Mouse (Mus musculus) liver, embryonic 15.5 days (tissue): ENCODE data around the gene Agap2. TPM values are rescaled to one million over a fixed set of nuclear protein-coding genes. Genes with fewer than 3 reads are reported as not detected.

Source experiments
- ATAC-seq: fragments of 200-750 bp; cut with Nextera tagmentation; 2 replicates; pipeline ENCODE4 v1.8.0; 2017; ENCODE audit warnings: moderate number of reproducible peaks, mild to moderate bottlenecking, moderate library complexity; ENCODE audit not compliant: insufficient read depth
- H3K27ac ChIP-seq: fragments of 300-500 bp; sonication (generic); replicated peaks from 2 replicates; pipeline ENCODE4 v1.5.1; 2015; ENCODE audit warnings: mild to moderate bottlenecking, inconsistent platforms
- H3K27me3 ChIP-seq: fragments of 300-500 bp; sonication (generic); 2 replicates; pipeline ENCODE4 v1.6.1; 2015; ENCODE audit warnings: mild to moderate bottlenecking, inconsistent platforms
- H3K36me3 ChIP-seq: fragments of 300-500 bp; sonication (generic); replicated peaks from 2 replicates; pipeline ENCODE4 v1.6.1; 2015; ENCODE audit warnings: moderate library complexity, mild to moderate bottlenecking, inconsistent platforms
- H3K4me1 ChIP-seq: fragments of 300-500 bp; sonication (generic); replicated peaks from 2 replicates; pipeline ENCODE4 v1.6.1; 2015; ENCODE audit warnings: inconsistent platforms
- H3K4me2 ChIP-seq: fragments of 300-500 bp; sonication (generic); 2 replicates; pipeline ENCODE4 v1.6.1; 2015; ENCODE audit warnings: moderate library complexity, mild to moderate bottlenecking, inconsistent platforms
- H3K4me3 ChIP-seq: fragments of 300-500 bp; sonication (generic); replicated peaks from 2 replicates; pipeline ENCODE4 v1.5.1; 2015; ENCODE audit warnings: mild to moderate bottlenecking, inconsistent platforms
- H3K9ac ChIP-seq: fragments of 300-500 bp; sonication (generic); 2 replicates; pipeline ENCODE4 v1.6.1; 2015; ENCODE audit warnings: moderate library complexity, mild to moderate bottlenecking, inconsistent platforms
- H3K9me3 ChIP-seq: fragments of 300-500 bp; sonication (generic); replicated peaks from 2 replicates; pipeline ENCODE4 v1.6.1; 2016; ENCODE audit warnings: inconsistent platforms
- WGBS: fragments of 180-500 bp; shearing (Covaris S2); methylation state at CpG from one replicate; pipeline ENCODE4 v1.1.7; 2015; ENCODE audit warnings: mixed read lengths; ENCODE audit not compliant: insufficient replicate concordance; 5-methylcytosine and 5-hydroxymethylcytosine counted together
- polyA plus RNA-seq: library from polyadenylated mRNA; unstranded; fragments of >200 nt; fragmentation: Nextera tagmentation; extraction: Ambion mirVana; gene quantifications from 2 replicates; pipeline ENCODE4 v1.2.1, GENCODE M21; 2015

Gene Agap2
- polyA plus RNA-seq, 1 experiment from 2014 or later: 0.67 TPM

DNA sequence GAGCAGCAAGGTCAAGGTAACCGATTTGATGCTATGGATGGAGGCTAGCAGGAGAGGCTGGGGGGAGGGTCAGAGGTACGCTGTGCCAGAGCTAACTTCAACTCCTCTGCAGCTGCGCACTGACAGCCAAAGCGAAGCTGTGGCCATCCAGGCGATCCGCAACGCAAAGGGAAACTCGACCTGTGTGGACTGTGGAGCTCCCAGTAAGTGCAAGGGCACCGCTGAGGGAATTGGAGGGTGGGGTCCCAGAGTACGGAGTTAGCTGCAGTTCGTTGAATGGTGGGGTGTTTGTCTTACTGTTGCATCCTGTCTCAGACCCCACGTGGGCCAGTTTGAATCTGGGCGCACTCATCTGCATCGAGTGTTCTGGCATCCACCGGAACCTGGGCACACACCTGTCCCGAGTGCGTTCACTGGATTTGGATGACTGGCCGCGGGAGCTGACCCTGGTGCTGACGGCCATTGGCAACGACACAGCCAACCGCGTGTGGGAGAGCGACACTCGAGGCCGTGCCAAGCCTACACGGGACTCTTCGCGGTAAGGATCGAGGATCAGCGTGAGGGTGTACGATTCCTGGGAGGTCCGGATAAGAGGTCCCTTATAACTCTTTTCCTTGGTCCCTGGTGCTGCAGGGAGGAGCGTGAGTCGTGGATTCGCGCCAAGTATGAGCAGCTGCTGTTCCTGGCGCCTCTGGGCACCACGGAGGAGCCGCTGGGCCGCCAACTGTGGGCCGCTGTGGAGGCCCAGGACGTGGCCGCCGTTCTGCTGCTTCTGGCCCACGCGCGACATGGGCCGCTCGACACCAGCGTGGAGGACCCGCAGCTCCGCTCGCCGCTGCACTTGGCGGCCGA, 15.7 kb downstream of the Agap2 start:
- Histone ChIP-seq H3K4me2 (no peak overlapping the region; the same call in 1 of the 2 replicates), H3K27me3 (peaks cover 28% of the 10 kb centered on the region), H3K36me3 (peaks cover 7% of the 10 kb centered on the region), H3K27ac (no peak overlapping the region), H3K4me1 (peaks cover 21% of the 10 kb centered on the region), H3K9ac (no peak overlapping the region), H3K9me3 (no peaks in the 10 kb centered on the region), H3K4me3 (no peak overlapping the region)
- WGBS: 68% methylated on average over 57 of the region's 57 CpGs
- no peak for ATAC-seq

DNA sequence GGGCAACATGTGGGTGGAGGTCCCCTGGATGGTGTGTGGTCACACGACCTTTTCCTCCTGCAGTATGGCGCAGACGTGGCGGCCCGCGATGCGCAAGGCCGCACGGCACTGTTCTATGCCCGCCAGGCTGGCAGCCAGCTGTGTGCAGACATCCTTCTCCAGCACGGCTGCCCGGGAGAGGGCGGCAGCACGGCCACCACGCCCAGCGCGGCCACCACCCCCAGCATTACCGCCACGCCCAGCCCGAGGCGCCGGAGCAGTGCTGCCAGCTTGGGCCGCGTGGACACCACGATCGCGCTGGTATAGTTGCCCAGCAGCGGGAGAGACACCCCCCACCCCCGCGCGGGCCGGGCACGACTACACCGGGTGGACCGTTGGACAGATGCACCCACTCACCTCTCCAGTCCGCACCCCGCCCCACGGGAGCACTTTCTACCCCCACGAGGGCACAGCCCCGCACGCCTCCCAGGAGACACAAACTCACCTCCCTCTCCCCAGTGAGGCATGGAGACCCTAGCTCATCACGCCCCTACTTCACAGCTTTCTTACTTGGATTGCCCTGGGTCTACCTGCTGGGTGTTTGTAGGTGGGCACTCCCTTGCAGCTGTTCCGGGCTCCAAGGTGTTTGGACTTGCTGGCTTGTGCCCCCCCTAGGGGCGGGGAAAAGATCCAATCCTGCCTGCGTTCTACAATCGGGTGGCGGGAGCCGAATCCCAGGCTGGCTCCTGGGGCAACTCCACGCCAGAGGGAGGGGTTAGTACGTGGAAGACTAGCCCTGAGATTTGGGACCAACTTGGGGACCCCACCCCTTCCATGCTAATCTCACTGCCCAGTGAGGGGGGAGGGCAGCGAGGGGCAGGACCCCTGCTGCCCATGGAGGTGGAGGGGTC, 16.7 kb downstream of the Agap2 start:
- Histone ChIP-seq H3K4me3 (no peak overlapping the region), H3K27ac (no peak overlapping the region), H3K4me1 (peaks cover 21% of the 10 kb centered on the region), H3K4me2 (peak overlapping the region; percentile 18; the same call in 1 of the 2 replicates), H3K9ac (no peak overlapping the region), H3K27me3 (peaks cover 28% of the 10 kb centered on the region), H3K9me3 (no peaks in the 10 kb centered on the region), H3K36me3 (peaks cover 17% of the 10 kb centered on the region)
- WGBS: 61% methylated on average over 51 of the region's 51 CpGs
- ATAC-seq: no peak

DNA sequence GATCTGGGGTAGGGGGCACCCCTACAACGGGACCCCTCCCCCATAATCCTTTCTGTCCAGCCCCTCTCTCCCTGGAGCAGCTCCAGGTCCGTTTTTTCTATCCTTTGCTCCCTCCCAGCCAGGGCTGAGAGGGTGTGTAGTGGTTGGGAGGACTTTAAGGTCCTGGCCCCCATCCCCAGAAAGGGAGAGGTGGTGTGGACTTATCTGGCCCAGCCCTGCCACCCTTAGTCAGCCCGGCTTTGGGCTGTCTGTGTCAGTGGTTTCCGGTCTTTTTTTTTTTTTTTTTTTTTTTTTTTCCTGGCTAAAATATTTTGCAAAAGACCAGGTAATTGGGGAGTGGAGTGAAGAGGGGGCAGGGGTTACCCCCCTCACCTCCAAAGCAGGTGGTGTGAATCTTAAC, 17.7 kb downstream of the Agap2 start:
- no peak for ATAC-seq
- Histone ChIP-seq H3K27ac (no peak overlapping the region), H3K9me3 (no peaks in the 10 kb centered on the region), H3K27me3 (peaks cover 28% of the 10 kb centered on the region), H3K4me3 (no peak overlapping the region), H3K9ac (no peak overlapping the region), H3K4me1 (peaks cover 21% of the 10 kb centered on the region), H3K36me3 (peaks cover 26% of the 10 kb centered on the region), H3K4me2 (no peak overlapping the region)
- 24% methylated on average over 4 of the region's 4 CpGs for WGBS

DNA sequence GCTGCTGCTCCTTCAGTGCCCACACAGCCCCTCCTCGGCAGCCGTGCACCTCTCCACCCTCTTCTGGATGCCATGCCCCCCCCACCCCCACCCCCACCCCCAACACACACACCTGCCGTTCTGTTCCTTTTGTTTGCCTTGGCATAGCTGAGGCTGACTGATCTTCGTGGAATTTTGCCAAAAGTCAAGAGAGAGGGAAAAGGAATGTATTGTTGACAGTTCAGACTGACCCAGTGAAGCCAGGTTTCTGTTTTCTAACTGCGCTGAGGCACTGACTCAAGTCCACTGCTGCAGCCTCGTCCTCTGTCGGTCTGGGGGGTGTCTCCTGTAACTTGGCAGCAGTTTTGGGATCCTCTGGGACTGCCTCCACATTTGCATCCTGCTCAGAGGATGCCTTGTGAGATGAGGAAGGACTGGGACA, 19.3 kb downstream of the Agap2 start:
- Histone ChIP-seq H3K4me3 (no peak overlapping the region), H3K27ac (no peak overlapping the region), H3K36me3 (peaks cover 43% of the 10 kb centered on the region), H3K9ac (no peak overlapping the region), H3K27me3 (peaks cover 28% of the 10 kb centered on the region), H3K4me1 (peaks cover 21% of the 10 kb centered on the region), H3K9me3 (no peaks in the 10 kb centered on the region), H3K4me2 (no peak overlapping the region)
- WGBS: 63% methylated on average over 7 of the region's 7 CpGs
- ATAC-seq: no peak

DNA sequence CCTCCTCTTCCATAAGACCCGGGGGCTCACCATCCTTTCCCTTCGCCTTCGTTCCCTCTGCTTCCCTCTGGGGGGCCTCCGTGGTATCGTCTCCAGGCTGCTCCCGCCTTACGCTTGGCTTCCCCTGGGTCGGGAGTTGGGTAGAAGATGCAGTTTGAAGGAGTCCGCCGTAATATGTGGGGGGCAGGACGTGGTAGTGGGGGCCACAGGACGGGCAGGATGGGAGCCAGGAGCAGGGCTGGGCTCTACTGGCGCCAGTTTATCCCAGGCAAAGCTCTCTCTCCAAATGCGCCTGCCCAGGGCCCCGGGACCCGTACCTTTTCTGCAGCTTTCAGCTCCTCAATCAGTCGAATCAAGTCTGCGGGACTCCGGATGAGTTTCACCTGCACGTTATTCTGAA, 23.4 kb downstream of the Agap2 start:
- Histone ChIP-seq H3K27ac (no peak overlapping the region), H3K4me1 (peaks cover 19% of the 10 kb centered on the region), H3K4me2 (no peak overlapping the region), H3K9ac (no peak overlapping the region), H3K27me3 (no peaks in the 10 kb centered on the region), H3K4me3 (no peak overlapping the region), H3K9me3 (no peaks in the 10 kb centered on the region), H3K36me3 (peaks cover 49% of the 10 kb centered on the region)
- WGBS: 75% methylated on average over 20 of the region's 20 CpGs
- ATAC-seq: no peak

DNA sequence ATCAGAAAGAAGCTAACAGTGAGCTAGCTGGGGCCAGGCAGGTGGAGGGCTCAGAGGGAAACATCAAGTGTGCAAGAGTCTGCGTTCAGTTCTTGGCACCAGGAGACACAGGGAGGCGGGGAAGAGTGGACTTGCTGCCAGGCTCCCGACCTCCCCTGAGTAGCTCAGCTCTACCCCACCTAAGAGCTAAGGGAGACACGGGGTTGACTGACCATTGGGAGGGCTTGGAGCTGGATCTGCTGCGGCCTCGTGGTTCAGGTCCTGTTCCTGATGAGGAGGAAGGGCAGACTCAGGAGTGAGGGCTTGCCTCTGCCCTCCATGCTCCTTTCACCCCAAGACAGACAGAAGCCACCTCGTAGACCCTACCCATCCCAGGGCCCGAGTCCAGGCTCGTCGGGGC, 24.1 kb downstream of the Agap2 start:
- Histone ChIP-seq H3K9me3 (no peaks in the 10 kb centered on the region), H3K27me3 (no peaks in the 10 kb centered on the region), H3K4me3 (no peak overlapping the region), H3K27ac (no peak overlapping the region), H3K4me1 (peaks cover 26% of the 10 kb centered on the region), H3K9ac (no peak overlapping the region), H3K36me3 (peaks cover 49% of the 10 kb centered on the region), H3K4me2 (no peak overlapping the region)
- 83% methylated on average over 10 of the region's 10 CpGs for WGBS
- no peak for ATAC-seq

DNA sequence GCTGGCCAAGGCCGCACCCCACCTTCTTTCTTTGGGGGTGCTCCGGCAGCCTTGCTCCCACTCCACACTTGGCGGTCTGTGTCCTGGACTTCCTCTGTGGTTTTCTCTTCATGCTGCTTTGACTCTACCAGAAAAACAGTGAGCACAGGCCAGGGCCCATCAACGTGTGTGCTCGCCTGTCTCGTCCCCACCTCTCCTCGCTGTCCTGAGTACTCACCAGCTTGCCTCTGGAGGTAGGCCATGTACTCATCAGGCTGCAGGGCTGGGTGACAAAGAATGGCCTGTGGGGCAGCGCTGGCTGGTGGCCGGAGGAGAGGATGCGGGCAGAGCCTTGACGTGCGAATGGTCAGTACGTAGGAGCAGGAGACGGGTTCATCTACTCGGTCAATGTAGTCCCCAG, 24.8 kb downstream of the Agap2 start:
- no peaks in the 10 kb centered on the region for H3K9me3 ChIP-seq
- H3K27me3 ChIP-seq: no peaks in the 10 kb centered on the region
- WGBS: 69% methylated on average over 15 of the region's 15 CpGs
- no peak overlapping the region for H3K4me2 ChIP-seq
- no peak overlapping the region for H3K9ac ChIP-seq
- ATAC-seq: no peak
- H3K4me1 ChIP-seq: peaks cover 29% of the 10 kb centered on the region
- H3K27ac ChIP-seq: no peak overlapping the region
- peaks cover 49% of the 10 kb centered on the region for H3K36me3 ChIP-seq
- no peak overlapping the region for H3K4me3 ChIP-seq

DNA sequence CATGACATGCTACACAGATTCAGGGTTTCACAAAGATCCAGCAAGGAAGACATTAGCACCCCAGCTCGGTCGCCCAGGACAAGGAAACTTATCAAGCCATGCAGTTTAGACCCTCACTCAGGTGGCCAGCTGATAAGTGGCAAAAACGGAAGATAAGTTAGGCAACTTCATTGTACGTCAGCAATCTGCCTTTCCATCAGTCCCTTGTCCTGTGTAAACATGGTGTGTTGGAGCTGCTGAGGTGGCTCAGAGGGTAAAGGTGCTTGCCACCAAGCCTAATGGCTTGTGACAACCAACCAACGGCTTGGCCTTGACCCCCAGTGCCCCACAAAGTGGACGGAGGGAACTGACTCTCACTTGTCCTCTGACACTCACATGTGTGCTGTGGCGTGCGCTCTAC, 25.3 kb downstream of the Agap2 start:
- Histone ChIP-seq H3K27me3 (no peaks in the 10 kb centered on the region), H3K9me3 (no peaks in the 10 kb centered on the region), H3K9ac (no peak overlapping the region), H3K4me2 (peak overlapping the region; percentile 13), H3K27ac (0 out of 2 replicates have a peak overlapping the region, but pooled peaks have one; percentile 51), H3K4me1 (peaks cover 29% of the 10 kb centered on the region), H3K36me3 (peaks cover 46% of the 10 kb centered on the region), H3K4me3 (no peak overlapping the region)
- ATAC-seq: peak; percentile 62
- WGBS: 12% methylated on average over 8 of the region's 8 CpGs

DNA sequence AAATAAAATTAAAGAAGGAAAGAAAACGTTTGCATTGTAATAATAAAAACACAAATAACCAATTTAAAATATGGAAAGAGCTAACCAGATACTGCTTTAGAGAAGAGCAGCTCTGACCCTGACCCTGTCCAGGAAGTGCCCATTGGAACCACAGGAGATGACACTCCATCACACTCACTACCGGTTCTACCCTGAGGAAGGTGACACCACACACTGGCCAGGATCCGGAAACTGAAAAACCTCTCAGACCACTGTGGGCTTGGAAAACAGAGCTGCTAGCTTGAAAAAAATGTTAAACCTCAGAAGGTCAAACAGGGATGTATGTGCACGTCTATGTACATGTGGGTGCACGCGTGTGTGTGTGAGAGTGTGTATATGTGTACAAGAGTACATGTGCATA, 26.1 kb downstream of the Agap2 start:
- peaks cover 44% of the 10 kb centered on the region for H3K36me3 ChIP-seq
- no peak for ATAC-seq
- no peak overlapping the region for H3K4me3 ChIP-seq
- 0 out of 2 replicates have a peak overlapping the region, but pooled peaks have one; percentile 51 for H3K27ac ChIP-seq
- H3K9ac ChIP-seq: no peak overlapping the region
- no peaks in the 10 kb centered on the region for H3K27me3 ChIP-seq
- no peak overlapping the region for H3K4me2 ChIP-seq
- WGBS: 53% methylated on average over 6 of the region's 6 CpGs
- peaks cover 29% of the 10 kb centered on the region for H3K4me1 ChIP-seq
- no peaks in the 10 kb centered on the region for H3K9me3 ChIP-seq

DNA sequence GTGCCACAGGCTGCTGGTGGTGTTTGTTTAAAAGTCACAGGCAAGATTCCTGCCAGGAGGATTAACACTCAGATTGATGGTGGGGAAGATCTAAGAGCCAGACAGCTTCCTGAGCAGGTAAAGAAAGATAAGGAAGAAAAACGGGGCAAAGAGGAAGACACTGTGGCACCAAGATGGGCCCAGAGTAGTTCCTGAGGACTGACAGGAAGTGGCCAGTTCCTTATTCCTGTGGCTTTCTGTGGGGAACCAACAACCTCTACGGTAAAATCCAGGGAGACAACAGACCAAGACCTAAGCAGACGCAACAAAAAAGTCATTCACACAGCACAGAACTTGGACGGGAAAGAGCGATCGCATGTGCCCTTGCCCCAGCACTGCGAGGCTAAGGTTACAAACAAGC, 28.5 kb downstream of the Agap2 start:
- Histone ChIP-seq H3K27ac (no peak overlapping the region), H3K4me3 (no peak overlapping the region), H3K4me2 (0 out of 2 replicates have a peak overlapping the region, but pooled peaks have one; percentile 15), H3K9me3 (no peaks in the 10 kb centered on the region), H3K9ac (no peak overlapping the region), H3K4me1 (peaks cover 47% of the 10 kb centered on the region), H3K36me3 (peaks cover 19% of the 10 kb centered on the region), H3K27me3 (no peaks in the 10 kb centered on the region)
- 25% methylated on average over 7 of the region's 7 CpGs for WGBS
- no peak for ATAC-seq
